Mouse (Mus musculus): Measurements from ENCODE around the gene Cib1.
A peak's percentile ranks its signal among the peaks of the same experiment; 100 is the strongest.

Cib1 gene

GRCm38 (mm10) chr7:80232489-80233029 is at the start of gene Cib1, which contains the start of gene Gdpgp1:
Gene Cib1, minus strand, starts transcription at chr7:80232813.
Gene Gdpgp1, plus strand, starts transcription at chr7:80232865.
- DNase-seq (ENCODE audit: low read depth), result peak; percentile 100

- no peak for DNase-seq (ENCODE audit: low read depth)
These were observed 49.0 kb upstream of the Cib1 start for GRCm38 (mm10) chr7:80281646-80282045.

- no peak for DNase-seq (ENCODE audit: low read depth)
These were observed 48.4 kb upstream of the Cib1 start for GRCm38 (mm10) chr7:80280998-80281397.

- no peak for DNase-seq (ENCODE audit: low read depth)
These were observed 47.4 kb upstream of the Cib1 start for GRCm38 (mm10) chr7:80280032-80280431.

GRCm38 (mm10) chr7:80276374-80276773 is 43.8 kb upstream of the Cib1 start:
- DNase-seq (ENCODE audit: low read depth), result no peak

GRCm38 (mm10) chr7:80273456-80273855 is 40.8 kb upstream of the Cib1 start:
- no peak for DNase-seq (ENCODE audit: low read depth)

GRCm38 (mm10) chr7:80269751-80270255 is 37.2 kb upstream of the Cib1 start:
- DNase-seq (ENCODE audit: low read depth), result no peak

GRCm38 (mm10) chr7:80268897-80269750 is 36.5 kb upstream of the Cib1 start, which contains the start of gene Vps33b:
Gene Vps33b, plus strand, starts transcription at chr7:80269649.
- peak; percentile 95 for DNase-seq (ENCODE audit: low read depth)

- DNase-seq (ENCODE audit: low read depth), result no peak
These were observed 35.2 kb upstream of the Cib1 start for GRCm38 (mm10) chr7:80267764-80268163.

GRCm38 (mm10) chr7:80264606-80265005 is 32.0 kb upstream of the Cib1 start:
- no peak for DNase-seq (ENCODE audit: low read depth)

- DNase-seq (ENCODE audit: low read depth), result no peak
These were observed 28.9 kb upstream of the Cib1 start for GRCm38 (mm10) chr7:80261372-80261990.

- peak; percentile 87 for DNase-seq (ENCODE audit: low read depth)
These were observed 28.2 kb upstream of the Cib1 start, which contains the start of gene Ngrn for GRCm38 (mm10) chr7:80260625-80261371. Gene Ngrn, plus strand, starts transcription at chr7:80261215.

GRCm38 (mm10) chr7:80257706-80258105 is 25.1 kb upstream of the Cib1 start:
- no peak for DNase-seq (ENCODE audit: low read depth)

GRCm38 (mm10) chr7:80255981-80256380 is 23.4 kb upstream of the Cib1 start:
- DNase-seq (ENCODE audit: low read depth), result peak; percentile 29

- no peak for DNase-seq (ENCODE audit: low read depth)
These were observed 20.3 kb upstream of the Cib1 start for GRCm38 (mm10) chr7:80252886-80253285.

GRCm38 (mm10) chr7:80252437-80252836 is 19.8 kb upstream of the Cib1 start:
- DNase-seq (ENCODE audit: low read depth), result no peak

- no peak for DNase-seq (ENCODE audit: low read depth)
These were observed 14.2 kb upstream of the Cib1 start for GRCm38 (mm10) chr7:80246859-80247258.

GRCm38 (mm10) chr7:80246148-80246721 is 13.6 kb upstream of the Cib1 start, which contains the start of gene Ttll13:
Gene Ttll13, plus strand, starts transcription at chr7:80246376.
- DNase-seq (ENCODE audit: low read depth), result peak; percentile 96

GRCm38 (mm10) chr7:80244851-80245250 is 12.2 kb upstream of the Cib1 start:
- DNase-seq (ENCODE audit: low read depth), result no peak

- DNase-seq (ENCODE audit: low read depth), result no peak
These were observed 9.0 kb upstream of the Cib1 start for GRCm38 (mm10) chr7:80241661-80242060.

- no peak for DNase-seq (ENCODE audit: low read depth)
These were observed 5.9 kb upstream of the Cib1 start for GRCm38 (mm10) chr7:80238542-80238941.
